Mouse (Mus musculus): Measurements from ENCODE around the gene Htr2a.
A peak's percentile ranks its signal among the peaks of the same experiment; 100 is the strongest.

The Htr2a gene

GRCm38 (mm10) chr14:74640819-74641381 lies at the start of gene Htr2a:
Htr2a (plus strand) TSS chr14:74640840.
- no peak for DNase-seq (ENCODE audit: low spot score)

- no peak for DNase-seq (ENCODE audit: low spot score)
These were observed 39.1 kb upstream of the Htr2a start for GRCm38 (mm10) chr14:74601333-74602087.

GRCm38 (mm10) chr14:74602543-74602942 lies 38.1 kb upstream of the Htr2a start:
- DNase-seq (ENCODE audit: low spot score) = peak; percentile 15

GRCm38 (mm10) chr14:74603131-74603766 lies 37.4 kb upstream of the Htr2a start:
- DNase-seq (ENCODE audit: low spot score) = no peak

GRCm38 (mm10) chr14:74611326-74611725 lies 29.3 kb upstream of the Htr2a start:
- peak; percentile 55 for DNase-seq (ENCODE audit: low spot score)

- no peak for DNase-seq (ENCODE audit: low spot score)
These were observed 21.8 kb upstream of the Htr2a start for GRCm38 (mm10) chr14:74618858-74619257.

GRCm38 (mm10) chr14:74638071-74638470 lies 2.6 kb upstream of the Htr2a start:
- DNase-seq (ENCODE audit: low spot score) = no peak

GRCm38 (mm10) chr14:74641668-74642230 lies 1.1 kb downstream of the Htr2a start:
- DNase-seq (ENCODE audit: low spot score) = no peak

GRCm38 (mm10) chr14:74643296-74643695 lies 2.7 kb downstream of the Htr2a start:
- DNase-seq (ENCODE audit: low spot score) = peak; percentile 72

GRCm38 (mm10) chr14:74646107-74646793 lies 5.6 kb downstream of the Htr2a start:
- DNase-seq (ENCODE audit: low spot score) = peak; percentile 26

GRCm38 (mm10) chr14:74650001-74650400 lies 9.4 kb downstream of the Htr2a start:
- no peak for DNase-seq (ENCODE audit: low spot score)

GRCm38 (mm10) chr14:74651678-74652077 lies 11.0 kb downstream of the Htr2a start:
- DNase-seq (ENCODE audit: low spot score) = no peak

GRCm38 (mm10) chr14:74657227-74657626 lies 16.6 kb downstream of the Htr2a start:
- DNase-seq (ENCODE audit: low spot score) = no peak

- DNase-seq (ENCODE audit: low spot score) = no peak
These were observed 18.8 kb downstream of the Htr2a start for GRCm38 (mm10) chr14:74659411-74659841.

- DNase-seq (ENCODE audit: low spot score) = no peak
These were observed 31.7 kb downstream of the Htr2a start for GRCm38 (mm10) chr14:74672137-74673019.

- no peak for DNase-seq (ENCODE audit: low spot score)
These were observed 32.3 kb downstream of the Htr2a start for GRCm38 (mm10) chr14:74673020-74673350.

- DNase-seq (ENCODE audit: low spot score) = no peak
These were observed 32.9 kb downstream of the Htr2a start for GRCm38 (mm10) chr14:74673584-74673983.

GRCm38 (mm10) chr14:74679841-74680240 lies 39.2 kb downstream of the Htr2a start:
- no peak for DNase-seq (ENCODE audit: low spot score)

GRCm38 (mm10) chr14:74684298-74684978 lies 43.8 kb downstream of the Htr2a start:
- DNase-seq (ENCODE audit: low spot score) = no peak

GRCm38 (mm10) chr14:74691963-74692362 lies 51.3 kb downstream of the Htr2a start:
- no peak for DNase-seq (ENCODE audit: low spot score)

GRCm38 (mm10) chr14:74696766-74697165 lies 56.1 kb downstream of the Htr2a start:
- no peak for DNase-seq (ENCODE audit: low spot score)
